Mouse (Mus musculus) cortical plate, adult 2 months (tissue): ENCODE measurements at regions not wholly inside any gene's neighbourhood (a gene's known extent, or its start where the extent isn't known, plus 50 kb on each side); places are given as distances from the start of the nearest gene placed in this dataset.

ENCODE experiments used
- CTCF ChIP-seq: fragments of 200-500 bp; IDR thresholded peaks from 2 replicates; pipeline ENCODE4 v1.5.1; 2011; ENCODE audit warnings: mild to moderate bottlenecking, control low read depth, low read length; ENCODE audit not compliant: insufficient read depth; ENCODE audit errors: extremely low read depth
- POLR2A ChIP-seq: fragments of 200-500 bp; IDR thresholded peaks from 2 replicates; pipeline ENCODE4 v1.6.1; 2011; ENCODE audit warnings: mild to moderate bottlenecking, low read length, control low read depth; ENCODE audit not compliant: insufficient read depth; ENCODE audit errors: extremely low read depth

- TF ChIP-seq POLR2A (no peak), CTCF (no peak)
Observed at GRCm38 (mm10) chr3:82274945-82275821, 82.7 kb upstream of the Map9 start.
